Mouse (Mus musculus): ENCODE data around the gene Lmod3.

DNA sequence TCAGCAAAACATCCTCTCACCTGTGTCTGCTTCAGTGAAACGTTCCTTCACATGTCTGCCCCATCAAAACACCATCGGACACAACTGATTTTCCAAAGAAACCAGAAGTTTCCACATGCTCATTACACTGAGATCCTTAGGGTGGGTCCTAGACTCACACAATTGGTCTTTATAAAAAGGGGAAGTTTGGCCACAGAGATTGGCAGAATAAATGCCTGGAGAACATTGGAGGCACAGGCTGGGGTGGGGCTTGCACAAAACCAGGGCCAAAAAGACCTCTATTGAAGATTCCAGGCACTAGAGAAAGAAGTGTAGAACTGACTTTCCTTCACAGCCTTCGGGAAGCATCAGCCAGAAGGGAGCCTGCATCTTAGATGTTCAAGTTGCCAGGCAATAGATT, 21.2 kb upstream of the Lmod3 start:
- TF ChIP-seq POLR2A (IDR thresholded peaks at IDR 0.05; ENCODE audit: borderline replicate concordance, low read depth, low read length): no peak
- no peak for TF ChIP-seq CTCF (IDR thresholded peaks at IDR 0.05; ENCODE audit: low read depth, low read length)

Measured in bone marrow macrophage, adult 2 months (primary cell).